Mouse (Mus musculus) lung, postnatal 0 days (tissue): ENCODE measurements around the gene Cym. TPM values are rescaled to one million over a fixed set of nuclear protein-coding genes. Genes with fewer than 3 reads are reported as not detected.

ENCODE experiments used
- ATAC-seq: fragments of 200-750 bp; cut with Nextera tagmentation; 2 replicates; pipeline ENCODE4 v1.8.0; 2017; ENCODE audit warnings: moderate library complexity
- DNase-seq: peaks from one replicate; pipeline ENCODE4 v3.0.0-alpha.2; 2016; ENCODE audit warnings: low spot score
- H3K27ac ChIP-seq: fragments of 300-500 bp; sonication (generic); 2 replicates; pipeline ENCODE4 v1.5.1; 2014; ENCODE audit warnings: antibody characterized with exemption, mild to moderate bottlenecking, low read length, mixed read lengths
- H3K27me3 ChIP-seq: fragments of 300-500 bp; sonication (generic); replicated peaks from 2 replicates; pipeline ENCODE4 v1.6.1; 2014; ENCODE audit warnings: low read length, mixed read lengths; ENCODE audit not compliant: insufficient read depth
- H3K36me3 ChIP-seq: fragments of 300-500 bp; sonication (generic); 2 replicates; pipeline ENCODE4 v1.6.1; 2014; ENCODE audit warnings: low read length, mixed read lengths; ENCODE audit not compliant: insufficient read depth
- H3K4me1 ChIP-seq: fragments of 300-500 bp; sonication (generic); 2 replicates; pipeline ENCODE4 v1.6.1; 2014; ENCODE audit warnings: antibody characterized with exemption, low read depth, low read length, mixed read lengths; ENCODE audit not compliant: insufficient read depth
- H3K4me2 ChIP-seq: fragments of 300-500 bp; sonication (generic); replicated peaks from 2 replicates; pipeline ENCODE4 v1.6.1; 2014; ENCODE audit warnings: low read depth, mild to moderate bottlenecking, low read length, moderate library complexity, mixed read lengths
- H3K4me3 ChIP-seq: fragments of 300-500 bp; sonication (generic); 2 replicates; pipeline ENCODE4 v1.5.1; 2014; ENCODE audit warnings: low read depth, low read length
- H3K9ac ChIP-seq: fragments of 300-500 bp; sonication (generic); replicated peaks from 2 replicates; pipeline ENCODE4 v1.6.1; 2014; ENCODE audit warnings: low read depth, mild to moderate bottlenecking
- H3K9me3 ChIP-seq: fragments of 300-500 bp; sonication (generic); 2 replicates; pipeline ENCODE4 v1.6.1; 2016; ENCODE audit warnings: low read length, mixed read lengths
- CTCF ChIP-seq: IDR thresholded peaks from 2 replicates; pipeline ENCODE4 v1.5.1; 2016; ENCODE audit warnings: antibody characterized with exemption, mild to moderate bottlenecking
- EP300 ChIP-seq: IDR thresholded peaks from 2 replicates; pipeline ENCODE4 v1.6.1; 2016; ENCODE audit warnings: antibody characterized with exemption, mild to moderate bottlenecking, control low read depth
- WGBS: fragments of 180-500 bp; shearing (Covaris S2); extraction: QIAGEN DNeasy Blood & Tissue Kit; methylation state at CpG from one replicate; pipeline ENCODE4 v1.1.7; 2014; 5-methylcytosine and 5-hydroxymethylcytosine counted together
- polyA plus RNA-seq: library from polyadenylated mRNA; unstranded; fragments of >200 nt; fragmentation: Nextera tagmentation; extraction: Ambion mirVana; gene quantifications from 2 replicates; pipeline ENCODE4 v1.2.1, GENCODE M21; 2015

Cym gene
- polyA plus RNA-seq, 1 experiment from 2014 or later = 0.41 TPM

GRCm38 (mm10) chr3:107255992-107256391 is 34.5 kb upstream of the Cym start:
- H3K4me1 ChIP-seq = peaks cover 4% of the 10 kb centered on the region; the same call in 1 of the 2 replicates
- no peak overlapping the region for H3K27ac ChIP-seq
- H3K4me2 ChIP-seq = no peak overlapping the region
- no peaks in the 10 kb centered on the region for H3K27me3 ChIP-seq
- ATAC-seq (no peak), DNase-seq (no peak)
- TF ChIP-seq EP300 = no peak
- TF ChIP-seq CTCF = no peak
- H3K36me3 ChIP-seq = no peaks in the 10 kb centered on the region
- no peak overlapping the region for H3K4me3 ChIP-seq
- no peak overlapping the region for H3K9ac ChIP-seq
- 88% methylated on average over 3 of the region's 3 CpGs for WGBS
- H3K9me3 ChIP-seq = no peaks in the 10 kb centered on the region

- no peak for DNase-seq
- ATAC-seq = no peak
- Histone ChIP-seq H3K27ac (no peak overlapping the region), H3K9me3 (no peaks in the 10 kb centered on the region), H3K9ac (no peak overlapping the region), H3K27me3 (no peaks in the 10 kb centered on the region), H3K4me3 (no peak overlapping the region), H3K4me2 (no peak overlapping the region), H3K4me1 (peaks cover 4% of the 10 kb centered on the region; the same call in 1 of the 2 replicates), H3K36me3 (no peaks in the 10 kb centered on the region)
- 68% methylated on average over 5 of the region's 5 CpGs for WGBS
- TF ChIP-seq CTCF = no peak
- no peak for TF ChIP-seq EP300
Measured at GRCm38 (mm10) chr3:107253925-107254324, 32.4 kb upstream of the Cym start.

- Histone ChIP-seq H3K9ac (no peak overlapping the region), H3K27me3 (no peaks in the 10 kb centered on the region), H3K4me1 (peaks cover 4% of the 10 kb centered on the region; the same call in 1 of the 2 replicates), H3K27ac (no peak overlapping the region), H3K36me3 (no peaks in the 10 kb centered on the region), H3K9me3 (no peaks in the 10 kb centered on the region), H3K4me3 (no peak overlapping the region), H3K4me2 (no peak overlapping the region)
- TF ChIP-seq CTCF (no peak), EP300 (peak; percentile 49; the same call in 1 of the 2 replicates)
- ATAC-seq (peak; percentile 92), DNase-seq (peak; percentile 60)
- 56% methylated on average over 4 of the region's 4 CpGs for WGBS
Measured at GRCm38 (mm10) chr3:107252035-107252434, 30.5 kb upstream of the Cym start.

GRCm38 (mm10) chr3:107250320-107250719 is 28.8 kb upstream of the Cym start:
- DNase-seq = no peak
- ATAC-seq = peak; percentile 36

GRCm38 (mm10) chr3:107249042-107249441 is 27.5 kb upstream of the Cym start:
- Histone ChIP-seq H3K36me3 (no peaks in the 10 kb centered on the region), H3K9ac (no peak overlapping the region), H3K4me2 (no peak overlapping the region), H3K27me3 (no peaks in the 10 kb centered on the region), H3K4me1 (peaks cover 4% of the 10 kb centered on the region; the same call in 1 of the 2 replicates), H3K4me3 (no peak overlapping the region), H3K9me3 (no peaks in the 10 kb centered on the region), H3K27ac (no peak overlapping the region)
- ATAC-seq (no peak), DNase-seq (no peak)
- no peak for TF ChIP-seq CTCF
- TF ChIP-seq EP300 = no peak
- 61% methylated on average over 3 of the region's 3 CpGs for WGBS

More at GRCm38 (mm10) chr3:107250320-107250719, 28.8 kb upstream of the Cym start:
- no peak for TF ChIP-seq CTCF
- TF ChIP-seq EP300 = peak; percentile 58
- H3K9ac ChIP-seq = no peak overlapping the region
- WGBS = 16% methylated on average over 2 of the region's 2 CpGs
- H3K4me2 ChIP-seq = no peak overlapping the region
- no peaks in the 10 kb centered on the region for H3K36me3 ChIP-seq
- no peak overlapping the region for H3K27ac ChIP-seq
- no peaks in the 10 kb centered on the region for H3K9me3 ChIP-seq
- H3K27me3 ChIP-seq = no peaks in the 10 kb centered on the region
- H3K4me3 ChIP-seq = no peak overlapping the region
- peaks cover 4% of the 10 kb centered on the region; the same call in 1 of the 2 replicates for H3K4me1 ChIP-seq

GRCm38 (mm10) chr3:107246876-107247275 is 25.3 kb upstream of the Cym start:
- no peaks in the 10 kb centered on the region for H3K27me3 ChIP-seq
- H3K27ac ChIP-seq = no peak overlapping the region
- H3K9me3 ChIP-seq = no peaks in the 10 kb centered on the region
- ATAC-seq (no peak), DNase-seq (no peak)
- H3K9ac ChIP-seq = no peak overlapping the region
- H3K4me3 ChIP-seq = no peak overlapping the region
- H3K4me1 ChIP-seq = no peaks in the 10 kb centered on the region
- 80% methylated on average over 6 of the region's 6 CpGs for WGBS
- no peaks in the 10 kb centered on the region for H3K36me3 ChIP-seq
- H3K4me2 ChIP-seq = no peak overlapping the region
- no peak for TF ChIP-seq EP300
- no peak for TF ChIP-seq CTCF
